Mouse (Mus musculus) liver, embryonic 14.5 days (tissue): ENCODE results near the gene Megf11. TPM values are rescaled to one million over a fixed set of nuclear protein-coding genes. Genes with fewer than 3 reads are reported as not detected.

Source experiments
- ATAC-seq: fragments of 200-750 bp; cut with Nextera tagmentation; 2 replicates; pipeline ENCODE4 v1.8.0; 2017; ENCODE audit warnings: moderate number of reproducible peaks, mild to moderate bottlenecking, moderate library complexity; ENCODE audit not compliant: insufficient read depth
- DNase-seq, 3 experiments: peaks; one replicate each; pipeline ENCODE4 v3.0.0-alpha.2; 2012 to 2013; ENCODE audit warnings: low read depth in 3 of 3, low spot score in 3 of 3
- H3K27ac ChIP-seq: fragments of 300-500 bp; sonication (generic); 2 replicates; pipeline ENCODE4 v1.5.1; 2014; ENCODE audit warnings: moderate library complexity, mild to moderate bottlenecking, control low read depth, inconsistent platforms
- H3K27me3 ChIP-seq: fragments of 300-500 bp; sonication (generic); 2 replicates; pipeline ENCODE4 v1.6.1; 2014; ENCODE audit warnings: mild to moderate bottlenecking, low read length, moderate library complexity; ENCODE audit not compliant: control insufficient read depth, insufficient read depth
- H3K36me3 ChIP-seq: fragments of 300-500 bp; sonication (generic); replicated peaks from 2 replicates; pipeline ENCODE4 v1.6.1; 2014; ENCODE audit warnings: low read depth; ENCODE audit not compliant: control insufficient read depth, insufficient read depth
- H3K4me1 ChIP-seq, 2 experiments: fragments of 200-500 bp in 1 of 2; fragments of 300-500 bp in 1 of 2; sonication (generic) in 1 of 2; replicated peaks; 2 replicates each; pipeline ENCODE4 v1.6.1; 2012 to 2014; ENCODE audit warnings: antibody characterized with exemption in 1 of 2, inconsistent platforms in 1 of 2, low read length in 1 of 2; ENCODE audit not compliant: control insufficient read depth in 2 of 2, insufficient read depth in 2 of 2
- H3K4me2 ChIP-seq: fragments of 300-500 bp; sonication (generic); 2 replicates; pipeline ENCODE4 v1.6.1; 2014; ENCODE audit warnings: low read depth, mild to moderate bottlenecking, control low read depth, moderate library complexity
- H3K4me3 ChIP-seq, 2 experiments: fragments of 200-500 bp in 1 of 2; fragments of 300-500 bp in 1 of 2; sonication (generic) in 1 of 2; 2 replicates each; pipeline ENCODE4 v1.5.1; 2012 to 2014; ENCODE audit warnings: low read depth in 2 of 2, low read length in 2 of 2, mild to moderate bottlenecking in 2 of 2, control low read depth in 1 of 2, inconsistent platforms in 1 of 2, moderate library complexity in 1 of 2; ENCODE audit not compliant: insufficient read depth in 1 of 2
- H3K9ac ChIP-seq: fragments of 300-500 bp; sonication (generic); replicated peaks from 2 replicates; pipeline ENCODE4 v1.6.1; 2014; ENCODE audit warnings: mild to moderate bottlenecking, control low read depth, moderate library complexity
- H3K9me3 ChIP-seq: fragments of 300-500 bp; sonication (generic); 2 replicates; pipeline ENCODE4 v1.6.1; 2016; ENCODE audit warnings: low read length, mixed read lengths; ENCODE audit not compliant: control insufficient read depth
- CTCF ChIP-seq: IDR thresholded peaks from 2 replicates; pipeline ENCODE4 v1.5.1; 2016; ENCODE audit warnings: antibody characterized with exemption, low read depth, control low read depth
- EP300 ChIP-seq: IDR thresholded peaks from 2 replicates; pipeline ENCODE4 v1.6.1; 2016; ENCODE audit warnings: antibody characterized with exemption, low read depth
- WGBS: fragments of 180-500 bp; shearing (Covaris S2); extraction: QIAGEN DNeasy Blood & Tissue Kit; methylation state at CpG from one replicate; pipeline ENCODE4 v1.1.7; 2014; ENCODE audit not compliant: insufficient replicate concordance; 5-methylcytosine and 5-hydroxymethylcytosine counted together
- polyA plus RNA-seq, 2 experiments: library from polyadenylated mRNA; depleted of rRNA in 1 of 2; stranded (reverse) in 1 of 2; unstranded in 1 of 2; fragments of >200 nt; fragmentation: Nextera tagmentation in 1 of 2; extraction: Ambion mirVana in 1 of 2; gene quantifications; 2 replicates each; pipeline versions ENCODE4 v1.2.1 to v1.2.3; 2012 to 2014

Gene Megf11
- polyA plus RNA-seq, 2 experiments, result 0.18 to 0.28 TPM

- DNase-seq (no peak), ATAC-seq (no peak)
- Histone ChIP-seq H3K27ac (no peak overlapping the region), H3K4me1 (no peaks in the 10 kb centered on the region), H3K36me3 (no peaks in the 10 kb centered on the region), H3K9me3 (no peaks in the 10 kb centered on the region), H3K4me3 (no peak overlapping the region), H3K27me3 (no peaks in the 10 kb centered on the region), H3K4me2 (no peak overlapping the region), H3K9ac (no peak overlapping the region)
- no peak for TF ChIP-seq CTCF
- TF ChIP-seq EP300, result no peak
- 43% methylated on average over 5 of the region's 5 CpGs for WGBS
These were observed 236.3 kb downstream of the Megf11 start for GRCm38 (mm10) chr9:64621499-64622296.

DNA sequence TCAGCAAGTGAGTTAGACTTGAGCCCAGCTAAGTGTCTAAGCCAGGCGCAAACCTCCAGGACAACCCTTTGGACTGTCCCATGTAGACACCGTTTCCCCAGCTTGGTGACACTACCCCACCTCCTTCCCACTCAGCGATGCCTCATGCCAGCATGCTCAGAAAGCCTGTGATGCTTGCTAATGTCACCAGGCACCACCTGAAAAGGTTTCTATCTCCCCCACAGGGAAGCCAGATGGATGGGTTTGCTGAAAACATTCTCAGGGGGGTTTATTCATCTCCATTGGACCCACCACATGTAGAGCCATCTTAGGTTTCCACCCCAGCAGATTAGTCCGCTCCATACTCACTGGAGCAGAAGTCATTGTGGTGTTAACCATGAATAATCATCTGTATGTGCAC is 237.9 kb downstream of the Megf11 start:
- Histone ChIP-seq H3K9me3 (no peaks in the 10 kb centered on the region), H3K4me1 (no peaks in the 10 kb centered on the region), H3K4me2 (no peak overlapping the region), H3K27me3 (no peaks in the 10 kb centered on the region), H3K36me3 (no peaks in the 10 kb centered on the region), H3K4me3 (no peak overlapping the region), H3K9ac (no peak overlapping the region), H3K27ac (no peak overlapping the region)
- ATAC-seq (no peak), DNase-seq (no peak)
- WGBS, result 75% methylated on average over 4 of the region's 4 CpGs
- TF ChIP-seq EP300 (no peak), CTCF (no peak)

GRCm38 (mm10) chr9:64624536-64624935 is 239.1 kb downstream of the Megf11 start:
- Histone ChIP-seq H3K4me1 (no peaks in the 10 kb centered on the region), H3K36me3 (no peaks in the 10 kb centered on the region), H3K4me2 (no peak overlapping the region), H3K27me3 (no peaks in the 10 kb centered on the region), H3K9ac (no peak overlapping the region), H3K4me3 (no peak overlapping the region), H3K9me3 (no peaks in the 10 kb centered on the region), H3K27ac (no peak overlapping the region)
- no peak for TF ChIP-seq CTCF
- TF ChIP-seq EP300, result no peak
- no peak for ATAC-seq
- DNase-seq, result peak; percentile 35 to 48 (median 39)
- 65% methylated on average over 8 of the region's 8 CpGs for WGBS

DNA sequence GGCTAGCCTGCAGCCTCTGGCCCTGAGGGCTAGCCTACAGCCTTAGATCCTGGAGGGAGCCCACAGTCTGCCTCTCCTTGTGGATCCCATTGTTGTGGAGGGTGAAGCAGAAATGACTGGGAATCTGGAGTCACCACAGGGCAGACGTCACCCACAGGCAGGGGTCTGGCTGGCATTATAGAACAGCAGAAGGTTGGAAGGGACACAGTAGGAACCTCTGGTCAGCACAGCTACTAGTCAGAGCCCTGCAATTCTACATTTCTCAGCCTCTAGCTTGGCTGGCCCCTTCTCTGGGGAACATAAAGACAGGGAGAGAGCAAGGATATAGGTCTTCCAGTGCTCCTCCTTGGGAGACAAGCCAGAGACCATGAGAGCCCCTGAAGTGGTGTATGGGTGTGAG is 244.4 kb downstream of the Megf11 start:
- ATAC-seq (no peak), DNase-seq (no peak)
- Histone ChIP-seq H3K9me3 (no peaks in the 10 kb centered on the region), H3K9ac (no peak overlapping the region), H3K4me1 (no peaks in the 10 kb centered on the region), H3K36me3 (no peaks in the 10 kb centered on the region), H3K4me3 (no peak overlapping the region), H3K27ac (no peak overlapping the region), H3K27me3 (no peaks in the 10 kb centered on the region), H3K4me2 (no peak overlapping the region)
- no peak for TF ChIP-seq EP300
- TF ChIP-seq CTCF, result no peak
- WGBS, result 33% methylated on average over 1 of the region's 1 CpGs

DNA sequence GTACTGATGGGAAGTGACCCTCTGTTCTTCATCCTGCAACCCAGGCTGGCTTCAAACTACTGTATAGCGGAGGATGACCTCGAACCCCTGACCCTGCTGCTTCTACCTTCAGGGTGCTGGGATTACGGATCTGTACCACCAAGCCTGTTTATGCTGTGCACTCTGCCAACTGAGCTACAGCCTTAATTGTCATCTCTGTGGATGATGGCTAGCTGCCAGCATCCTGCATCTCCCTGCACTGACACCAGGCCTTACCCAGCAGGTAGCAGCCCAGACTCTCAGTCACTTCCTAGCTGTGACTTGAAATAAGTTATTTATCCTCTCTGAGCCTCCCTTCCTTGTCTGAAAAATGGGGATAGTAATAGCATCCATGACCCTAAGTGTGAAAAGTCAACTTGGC is 247.7 kb downstream of the Megf11 start:
- Histone ChIP-seq H3K36me3 (no peaks in the 10 kb centered on the region), H3K4me3 (no peak overlapping the region), H3K27me3 (peaks cover 5% of the 10 kb centered on the region), H3K27ac (no peak overlapping the region), H3K9ac (no peak overlapping the region), H3K4me1 (no peaks in the 10 kb centered on the region), H3K9me3 (no peaks in the 10 kb centered on the region), H3K4me2 (no peak overlapping the region)
- TF ChIP-seq EP300, result no peak
- no peak for TF ChIP-seq CTCF
- 78% methylated on average over 3 of the region's 3 CpGs for WGBS
- no peak for ATAC-seq
- no peak for DNase-seq
